In the genomic region with DNA sequence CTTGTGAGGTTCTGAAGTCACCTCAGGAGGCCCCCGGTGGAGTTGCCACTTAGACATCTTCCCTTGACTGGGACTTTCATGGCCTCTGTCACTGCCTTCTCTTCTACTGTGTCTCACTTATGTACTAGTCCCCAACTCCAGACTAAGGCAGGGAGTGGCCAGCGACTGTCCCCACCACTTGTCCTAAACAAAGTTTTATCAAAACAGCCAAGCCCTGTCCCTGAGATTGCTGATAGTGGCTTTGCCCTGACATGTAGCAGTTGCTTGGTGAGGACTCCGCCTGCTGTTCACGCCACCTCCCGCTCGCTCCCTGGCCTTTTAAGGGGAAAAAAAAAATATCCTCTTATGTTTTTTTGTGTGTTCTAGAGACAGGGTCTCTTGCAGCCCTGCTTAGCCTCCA, we compare ENCODE assay signal across 29 mouse cellular contexts. TPM values are rescaled to one million over a fixed set of nuclear protein-coding genes. Genes with fewer than 3 reads are reported as not detected.
"Had no signal": no experiment of that assay in that cellular context is flagged by ENCODE, and none has a peak within 500 bp of the region (broad histone marks: within the 10 kb centered on the region; RNA-seq: fewer than 3 reads in every experiment).

No protein-coding gene starts in this region.

- H3K9me3 ChIP-seq: heart, embryonic 10.5 days; heart, embryonic 12.5 days; hindbrain, embryonic 10.5 days; hindbrain, embryonic 12.5 days; intestine, embryonic 15.5 days; limb, embryonic 13.5 days; limb, embryonic 15.5 days had no signal

- H3K4me1 ChIP-seq: intestine, embryonic 15.5 days had no signal

- DNase-seq: forebrain, postnatal 0 days; gastrocnemius, postnatal 14 days; gastrocnemius, postnatal 36 days; heart, adult 18-20 months; heart, postnatal 10 days; heart, postnatal 4 days; kidney, adult 18-20 months; kidney, adult 8-10 months; kidney, postnatal 10 days; kidney, postnatal 25 days; kidney, postnatal 4 days had no signal

- H3K36me3 ChIP-seq: heart, embryonic 10.5 days; heart, embryonic 12.5 days; hindbrain, embryonic 10.5 days; hindbrain, embryonic 12.5 days; intestine, embryonic 15.5 days; limb, embryonic 13.5 days; limb, embryonic 15.5 days had no signal

- H3K27ac ChIP-seq: heart, embryonic 10.5 days; hindbrain, embryonic 10.5 days; hindbrain, embryonic 12.5 days; hindbrain, embryonic 14.5 days; intestine, embryonic 15.5 days; layer of hippocampus, adult 2 months; left cerebral cortex, adult 2 months; limb, embryonic 13.5 days; limb, embryonic 15.5 days had no signal

- H3K4me3 ChIP-seq: heart, embryonic 10.5 days; heart, embryonic 12.5 days; hindbrain, embryonic 10.5 days; hindbrain, embryonic 12.5 days; intestine, embryonic 15.5 days; layer of hippocampus, adult 2 months; left cerebral cortex, adult 2 months; limb, embryonic 13.5 days; limb, embryonic 15.5 days had no signal

- ATAC-seq: forebrain, postnatal 0 days; hindbrain, embryonic 16.5 days; inflammation-experienced regulatory T-cells, adult 6 months; intestine, embryonic 15.5 days; intestine, postnatal 0 days had no signal

- H3K27me3 ChIP-seq: intestine, embryonic 15.5 days; limb, embryonic 13.5 days; limb, embryonic 15.5 days had no signal

- H3K4me2 ChIP-seq: heart, embryonic 12.5 days; hindbrain, embryonic 12.5 days; hindbrain, embryonic 14.5 days; intestine, embryonic 15.5 days; limb, embryonic 13.5 days; limb, embryonic 15.5 days had no signal

- H3K9ac ChIP-seq: forebrain, postnatal 0 days; heart, embryonic 12.5 days; hindbrain, embryonic 12.5 days; hindbrain, embryonic 14.5 days; intestine, embryonic 15.5 days; limb, embryonic 13.5 days; limb, embryonic 15.5 days had no signal

RNA-seq across cellular contexts. Expression of a gene that starts 35.9 kb away (rescaled TPM):
- total RNA-seq: gastrocnemius, adult 18-20 months; gastrocnemius, adult 8-10 months; gastrocnemius, postnatal 14 days; gastrocnemius, postnatal 36 days; heart, adult 18-20 months; heart, adult 8-10 months; heart, postnatal 10 days; heart, postnatal 25 days; heart, postnatal 4 days had no signal
- polyA plus RNA-seq: heart, embryonic 14.5 days; inflammation-experienced regulatory T-cells, adult 6 months; intestine, postnatal 0 days had no signal
